Mouse (Mus musculus): ENCODE results near the gene Sowahb. TPM values are rescaled to one million over a fixed set of nuclear protein-coding genes. Genes with fewer than 3 reads are reported as not detected.

The Sowahb gene
- polyA plus RNA-seq, 1 experiment: 2.0 TPM

GRCm38 (mm10) chr5:92994309-92994708 lies 50.5 kb downstream of the Sowahb start:
- 88% methylated on average over 6 of the region's 6 CpGs for WGBS
- no peak for DNase-seq
- TF ChIP-seq POLR2A (IDR thresholded peaks at IDR 0.05; ENCODE audit: borderline replicate concordance, extremely low read depth, low read depth, low read length) (no peak), CTCF (IDR thresholded peaks at IDR 0.05; ENCODE audit: insufficient read depth, low read length) (no peak)
- Histone ChIP-seq H3K4me3 (replicated peaks; ENCODE audit: extremely low read depth, low read depth, low read length) (no peak overlapping the region), H3K4me1 (ENCODE audit: control insufficient read depth, insufficient read depth, low read length) (no peaks in the 10 kb centered on the region)

- no peaks in the 10 kb centered on the region for H3K4me1 ChIP-seq (ENCODE audit: control insufficient read depth, insufficient read depth, low read length)
- TF ChIP-seq POLR2A (IDR thresholded peaks at IDR 0.05; ENCODE audit: borderline replicate concordance, extremely low read depth, low read depth, low read length) (no peak), CTCF (IDR thresholded peaks at IDR 0.05; ENCODE audit: insufficient read depth, low read length) (no peak)
- WGBS: 69% methylated on average over 3 of the region's 3 CpGs
- no peak overlapping the region for H3K4me3 ChIP-seq (replicated peaks; ENCODE audit: extremely low read depth, low read depth, low read length)
- DNase-seq: no peak
Observed at GRCm38 (mm10) chr5:92992106-92992505, 52.7 kb downstream of the Sowahb start.

Other genes starting within 250 kb of the Sowahb start
- 32.8 and 46.8 TPM in 2 replicates for gene Sept11, start 48.4 kb upstream of the Sowahb start, polyA plus RNA-seq (2012; rRNA removed)
- 82.0 and 97.1 TPM in 2 replicates for gene Ccni, start 161.5 kb upstream of the Sowahb start, polyA plus RNA-seq (2012; rRNA removed)
- not detected in 2 replicates for gene 2010109A12Rik, start 161.5 kb upstream of the Sowahb start, polyA plus RNA-seq (2012; rRNA removed)
- 23.6 and 56.6 TPM in 2 replicates for gene Ccng2, start 222.2 kb upstream of the Sowahb start, polyA plus RNA-seq (2012; rRNA removed)

All from lung, adult 2 months (tissue).